Mouse (Mus musculus) liver, embryonic 14.5 days (tissue): ENCODE measurements around the gene Tmem106a.

Source experiments
- CTCF ChIP-seq: IDR thresholded peaks from 2 replicates; pipeline ENCODE4 v1.5.1; 2016; ENCODE audit warnings: antibody characterized with exemption, low read depth, control low read depth
- EP300 ChIP-seq: IDR thresholded peaks from 2 replicates; pipeline ENCODE4 v1.6.1; 2016; ENCODE audit warnings: antibody characterized with exemption, low read depth

GRCm38 (mm10) chr11:101568421-101568820, 13.6 kb upstream of the Tmem106a start:
- TF ChIP-seq CTCF (no peak), EP300 (no peak)
